Mouse (Mus musculus) forebrain, embryonic 11.5 days (tissue): ENCODE data around the gene Fis1. TPM values are rescaled to one million over a fixed set of nuclear protein-coding genes. Genes with fewer than 3 reads are reported as not detected.

ENCODE experiments used
- ATAC-seq: fragments of 200-750 bp; cut with Nextera tagmentation; replicated peaks from 2 replicates; pipeline ENCODE4 v1.8.0; 2017; ENCODE audit warnings: moderate TSS enrichment; ENCODE audit not compliant: low FRiP score
- DNase-seq: peaks from one replicate; pipeline ENCODE4 v3.0.0-alpha.2; 2017; ENCODE audit warnings: low spot score
- H3K27ac ChIP-seq: fragments of 300-500 bp; sonication (generic); 2 replicates; pipeline ENCODE4 v1.5.1; 2014; ENCODE audit warnings: low read depth, low read length
- H3K27me3 ChIP-seq: fragments of 300-500 bp; sonication (generic); 2 replicates; pipeline ENCODE4 v1.6.1; 2014; ENCODE audit warnings: mild to moderate bottlenecking, low read length, mixed read lengths; ENCODE audit not compliant: control insufficient read depth, insufficient read depth
- H3K36me3 ChIP-seq: fragments of 300-500 bp; sonication (generic); 2 replicates; pipeline ENCODE4 v1.6.1; 2014; ENCODE audit warnings: mild to moderate bottlenecking, low read length, moderate library complexity, mixed read lengths; ENCODE audit not compliant: control insufficient read depth, insufficient read depth
- H3K4me1 ChIP-seq: fragments of 300-500 bp; sonication (generic); replicated peaks from 2 replicates; pipeline ENCODE4 v1.6.1; 2014; ENCODE audit warnings: low read length, mixed read lengths; ENCODE audit not compliant: control insufficient read depth, insufficient read depth
- H3K4me2 ChIP-seq: fragments of 300-500 bp; sonication (generic); 2 replicates; pipeline ENCODE4 v1.6.1; 2014; ENCODE audit warnings: low read depth, mild to moderate bottlenecking, low read length, moderate library complexity, mixed read lengths; ENCODE audit not compliant: severe bottlenecking
- H3K4me3 ChIP-seq: fragments of 300-500 bp; sonication (generic); 2 replicates; pipeline ENCODE4 v1.5.1; 2014; ENCODE audit warnings: low read depth, low read length
- H3K9ac ChIP-seq: fragments of 300-500 bp; sonication (generic); 2 replicates; pipeline ENCODE4 v1.6.1; 2014; ENCODE audit warnings: low read length
- H3K9me3 ChIP-seq: fragments of 300-500 bp; sonication (generic); 2 replicates; pipeline ENCODE4 v1.6.1; 2016; ENCODE audit warnings: low read length, mixed read lengths; ENCODE audit not compliant: control insufficient read depth
- whole genome bisulfite sequencing: fragments of 180-500 bp; shearing (Covaris S2); extraction: QIAGEN DNeasy Blood & Tissue Kit; methylation state at CpG from one replicate; pipeline ENCODE4 v1.1.7; 2014; 5-methylcytosine and 5-hydroxymethylcytosine counted together
- polyA plus RNA-seq: library from polyadenylated mRNA; unstranded; fragments of >200 nt; fragmentation: Nextera tagmentation; extraction: Ambion mirVana; gene quantifications from 2 replicates; pipeline ENCODE4 v1.2.1, GENCODE M21; 2014

The Fis1 gene
- polyA plus RNA-seq, 1 experiment from 2014 or later: 277 TPM

DNA sequence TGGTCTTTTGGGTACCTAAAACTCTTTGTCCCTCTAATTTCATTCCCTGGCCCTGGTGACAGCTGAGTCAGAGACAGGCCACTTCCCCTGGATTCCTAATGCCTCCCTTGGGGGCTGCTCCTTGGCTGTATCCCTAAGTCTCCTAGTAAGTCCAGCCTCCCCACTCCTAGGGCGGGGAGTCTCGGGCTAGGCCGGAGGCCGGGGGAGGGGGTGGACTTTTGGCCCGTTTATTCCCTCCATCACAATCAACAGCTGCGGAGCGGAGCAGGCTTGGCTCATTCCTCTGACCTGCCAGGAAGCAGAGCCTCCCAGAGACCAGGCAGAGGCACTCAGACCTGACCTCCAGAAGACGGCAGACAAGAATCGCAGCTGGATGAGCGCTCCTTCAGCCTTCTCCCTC, 14.5 kb downstream of the Fis1 start:
- Histone ChIP-seq H3K27me3 (no peaks in the 10 kb centered on the region), H3K4me2 (no peak overlapping the region), H3K9me3 (no peaks in the 10 kb centered on the region), H3K27ac (no peak overlapping the region), H3K9ac (no peak overlapping the region), H3K4me3 (no peak overlapping the region), H3K36me3 (peaks cover 4% of the 10 kb centered on the region), H3K4me1 (peaks cover 4% of the 10 kb centered on the region; the same call in 1 of the 2 replicates)
- WGBS: 77% methylated on average over 10 of the region's 10 CpGs
- ATAC-seq: no peak
- no peak for DNase-seq

GRCm38 (mm10) chr5:136970703-136971102, 17.6 kb downstream of the Fis1 start:
- Histone ChIP-seq H3K4me2 (no peak overlapping the region), H3K36me3 (no peaks in the 10 kb centered on the region; the same call in 1 of the 2 replicates), H3K4me1 (no peaks in the 10 kb centered on the region), H3K27me3 (no peaks in the 10 kb centered on the region), H3K4me3 (no peak overlapping the region), H3K9me3 (no peaks in the 10 kb centered on the region), H3K27ac (no peak overlapping the region), H3K9ac (no peak overlapping the region)
- ATAC-seq (no peak), DNase-seq (peak; percentile 68)
- 77% methylated on average over 1 of the region's 1 CpGs for whole genome bisulfite sequencing

- WGBS: 87% methylated on average over 8 of the region's 8 CpGs
These were observed 20.6 kb downstream of the Fis1 start for GRCm38 (mm10) chr5:136973670-136974069.

DNA sequence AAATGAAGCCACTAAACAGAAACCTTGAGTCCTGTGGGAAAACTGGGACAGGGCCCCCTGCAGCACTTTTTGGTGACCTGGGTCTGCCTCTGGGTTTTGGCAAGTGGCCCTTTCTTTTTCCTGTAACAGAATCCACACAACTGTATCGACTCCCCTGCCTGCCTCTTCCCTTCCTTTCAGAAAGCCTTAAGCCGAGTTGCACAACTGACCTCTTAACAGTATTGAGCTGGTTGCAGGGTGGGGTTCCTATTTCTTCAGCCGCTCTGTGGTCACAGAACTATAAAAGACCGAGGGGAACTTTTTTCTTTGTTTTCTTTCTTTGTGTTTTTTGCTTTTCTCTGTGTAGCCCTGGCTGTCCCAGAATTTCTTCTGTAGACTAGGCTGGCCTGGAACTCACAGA, 24.7 kb downstream of the Fis1 start:
- H3K9ac ChIP-seq: no peak overlapping the region
- ATAC-seq (no peak), DNase-seq (no peak)
- no peak overlapping the region for H3K4me3 ChIP-seq
- H3K4me1 ChIP-seq: no peaks in the 10 kb centered on the region
- H3K27me3 ChIP-seq: no peaks in the 10 kb centered on the region
- no peak overlapping the region for H3K27ac ChIP-seq
- H3K4me2 ChIP-seq: no peak overlapping the region
- no peaks in the 10 kb centered on the region for H3K9me3 ChIP-seq
- WGBS: 81% methylated on average over 4 of the region's 4 CpGs
- no peaks in the 10 kb centered on the region for H3K36me3 ChIP-seq

More at GRCm38 (mm10) chr5:136973670-136974069, 20.6 kb downstream of the Fis1 start:
- H3K4me1 ChIP-seq: no peaks in the 10 kb centered on the region
- H3K27ac ChIP-seq: no peak overlapping the region
- DNase-seq (no peak), ATAC-seq (no peak)
- no peak overlapping the region for H3K9ac ChIP-seq
- no peaks in the 10 kb centered on the region for H3K9me3 ChIP-seq
- H3K4me2 ChIP-seq: no peak overlapping the region
- H3K4me3 ChIP-seq: no peak overlapping the region
- H3K27me3 ChIP-seq: no peaks in the 10 kb centered on the region
- no peaks in the 10 kb centered on the region for H3K36me3 ChIP-seq

DNA sequence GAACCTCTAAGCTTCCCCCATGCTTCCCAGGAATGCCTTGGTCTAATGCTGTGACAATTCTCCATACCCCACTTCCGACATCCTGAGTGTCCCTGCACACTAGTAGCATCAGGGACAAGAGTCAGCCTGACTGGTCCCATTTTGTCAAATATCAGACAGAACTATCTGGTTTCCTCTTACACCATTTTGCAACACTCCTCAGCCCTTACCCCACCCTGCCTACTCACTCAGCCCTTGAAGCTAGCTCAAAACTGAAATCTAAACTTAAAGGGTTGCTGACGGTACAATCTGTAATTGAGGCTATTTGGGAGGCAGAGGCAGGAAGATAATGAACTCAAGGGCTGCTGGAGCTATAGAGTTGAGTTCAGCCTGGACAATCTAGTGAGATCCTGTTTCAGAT, 26.7 kb downstream of the Fis1 start:
- no peak overlapping the region for H3K4me2 ChIP-seq
- no peaks in the 10 kb centered on the region for H3K4me1 ChIP-seq
- ATAC-seq (no peak), DNase-seq (no peak)
- WGBS: 80% methylated on average over 2 of the region's 2 CpGs
- H3K27me3 ChIP-seq: no peaks in the 10 kb centered on the region
- H3K4me3 ChIP-seq: no peak overlapping the region
- H3K9me3 ChIP-seq: no peaks in the 10 kb centered on the region
- no peaks in the 10 kb centered on the region for H3K36me3 ChIP-seq
- H3K9ac ChIP-seq: no peak overlapping the region
- H3K27ac ChIP-seq: no peak overlapping the region

DNA sequence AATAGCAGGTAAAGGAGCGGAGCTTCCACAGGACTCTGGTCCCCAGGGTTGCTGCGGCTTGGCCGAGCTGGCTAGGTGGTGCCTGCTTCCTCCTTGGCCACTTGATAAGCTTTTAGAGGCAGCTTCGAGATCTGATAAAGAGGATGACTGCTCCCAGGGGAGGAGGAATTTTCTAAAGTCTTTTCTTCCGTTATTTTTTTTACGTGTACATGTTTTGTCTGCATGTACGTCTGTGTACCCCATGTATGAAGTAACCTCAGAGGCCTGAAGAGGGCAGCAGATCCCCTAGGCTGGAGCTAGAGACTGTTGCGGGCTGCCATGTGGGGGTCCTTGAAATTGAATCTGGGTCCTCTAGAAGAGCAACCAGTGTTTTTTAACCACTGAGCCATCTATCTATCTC, 27.9 kb downstream of the Fis1 start:
- no peaks in the 10 kb centered on the region for H3K9me3 ChIP-seq
- no peak overlapping the region for H3K4me2 ChIP-seq
- no peak overlapping the region for H3K9ac ChIP-seq
- no peaks in the 10 kb centered on the region for H3K27me3 ChIP-seq
- no peak overlapping the region for H3K4me3 ChIP-seq
- no peaks in the 10 kb centered on the region; the same call in 1 of the 2 replicates for H3K4me1 ChIP-seq
- WGBS: 87% methylated on average over 8 of the region's 8 CpGs
- no peak for ATAC-seq
- DNase-seq: no peak
- no peaks in the 10 kb centered on the region for H3K36me3 ChIP-seq
- no peak overlapping the region for H3K27ac ChIP-seq

DNA sequence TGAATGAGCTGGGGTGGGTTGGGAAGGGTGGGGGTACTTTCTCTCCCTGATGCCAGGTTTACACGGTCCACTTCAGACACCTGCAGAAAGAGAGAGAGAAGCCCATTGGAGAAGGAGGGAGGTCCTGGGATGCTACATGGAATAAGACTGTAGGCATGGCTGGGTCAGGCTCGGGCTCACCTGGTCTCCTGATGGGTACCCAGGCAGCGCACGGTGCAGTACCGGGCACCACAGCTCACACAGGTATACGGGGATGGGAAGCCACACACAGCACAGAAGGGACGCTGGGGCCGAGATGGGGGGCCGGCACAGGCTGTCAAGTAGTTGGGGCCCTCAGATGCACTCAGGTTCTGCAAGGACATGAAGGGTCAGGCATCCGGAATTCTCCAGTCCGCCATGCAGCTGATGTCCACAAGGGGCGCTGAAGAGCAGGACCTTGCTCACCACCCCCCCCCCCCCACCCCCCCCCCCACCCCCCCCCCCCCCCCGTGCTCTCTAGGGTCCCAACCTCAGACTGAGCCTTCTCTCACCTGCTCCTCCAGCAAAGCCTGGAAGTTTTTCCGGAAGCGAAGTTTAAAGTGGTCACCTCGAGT, 29.4 kb downstream of the Fis1 start:
- H3K27ac ChIP-seq: no peak overlapping the region
- ATAC-seq: no peak
- H3K4me1 ChIP-seq: no peaks in the 10 kb centered on the region; the same call in 1 of the 2 replicates
- H3K36me3 ChIP-seq: no peaks in the 10 kb centered on the region
- no peak overlapping the region for H3K4me2 ChIP-seq
- H3K4me3 ChIP-seq: no peak overlapping the region
- 47% methylated on average over 15 of the region's 16 CpGs for WGBS
- no peaks in the 10 kb centered on the region for H3K27me3 ChIP-seq
- peak; percentile 82 for DNase-seq
- H3K9me3 ChIP-seq: no peaks in the 10 kb centered on the region
- no peak overlapping the region for H3K9ac ChIP-seq

DNA sequence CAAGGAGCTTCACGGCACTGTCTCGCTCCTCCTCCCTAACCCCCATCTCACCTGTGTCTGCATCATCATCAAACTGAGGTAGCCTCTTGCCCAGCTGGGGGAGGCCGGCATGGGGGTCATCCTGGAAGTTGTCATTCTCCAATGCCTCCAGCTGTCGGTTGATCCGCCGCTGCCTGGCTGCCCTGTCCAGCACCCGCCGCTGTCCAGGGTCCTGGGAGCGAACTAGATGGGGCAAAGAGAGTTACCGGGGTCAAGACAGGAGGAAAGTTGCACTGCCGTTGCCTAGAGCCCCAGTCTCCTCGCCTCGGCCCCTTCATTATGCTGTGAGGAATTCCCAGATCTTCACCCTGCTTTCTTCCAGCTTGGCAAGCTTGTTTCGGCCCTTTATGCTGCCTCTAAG, 31.8 kb downstream of the Fis1 start:
- H3K4me3 ChIP-seq: no peak overlapping the region
- no peak overlapping the region for H3K4me2 ChIP-seq
- ATAC-seq (no peak), DNase-seq (no peak)
- no peaks in the 10 kb centered on the region for H3K27me3 ChIP-seq
- H3K27ac ChIP-seq: no peak overlapping the region
- H3K9me3 ChIP-seq: no peaks in the 10 kb centered on the region
- 63% methylated on average over 14 of the region's 14 CpGs for WGBS
- H3K36me3 ChIP-seq: no peaks in the 10 kb centered on the region; the same call in 1 of the 2 replicates
- peaks cover 2% of the 10 kb centered on the region; the same call in 1 of the 2 replicates for H3K4me1 ChIP-seq
- no peak overlapping the region for H3K9ac ChIP-seq

DNA sequence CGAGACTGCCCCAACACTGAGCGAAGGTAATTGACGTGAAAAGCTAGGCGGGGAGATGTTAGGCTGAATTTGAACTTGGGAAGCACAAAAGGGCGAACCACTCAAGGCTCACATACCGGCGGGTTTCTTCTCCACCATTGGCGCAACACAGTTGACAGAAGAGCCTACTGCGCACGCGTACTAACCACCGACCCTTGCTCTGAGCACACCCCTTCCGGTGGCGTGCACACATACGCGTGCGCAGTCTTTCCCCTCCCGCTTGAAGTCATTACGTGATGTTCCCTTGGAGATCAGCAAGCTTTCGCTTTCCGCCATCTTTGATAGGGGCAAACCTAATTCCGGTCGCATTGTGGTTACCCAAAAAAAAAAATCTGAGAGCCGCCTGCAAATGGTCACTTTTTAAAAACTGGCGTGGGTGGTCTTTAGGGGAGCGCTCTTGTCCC, 33.6 kb downstream of the Fis1 start, which contains the start of gene Plod3:
TSS of gene Plod3 (plus strand) at position 325 of the 443 bp plus-strand sequence.
- under 1% methylated on average over 26 of the region's 26 CpGs for WGBS
- peaks cover 6% of the 10 kb centered on the region; the same call in 1 of the 2 replicates for H3K36me3 ChIP-seq
- no peaks in the 10 kb centered on the region for H3K9me3 ChIP-seq
- ATAC-seq: peak; percentile 91
- peak within 1 kb of the TSS; percentile 93 for H3K27ac ChIP-seq
- H3K27me3 ChIP-seq: no peaks in the 10 kb centered on the region
- DNase-seq: peak; percentile 98
- H3K9ac ChIP-seq: peak within 1 kb of the TSS; percentile 98
- H3K4me1 ChIP-seq: peaks cover 2% of the 10 kb centered on the region; the same call in 1 of the 2 replicates
- peak within 1 kb of the TSS; percentile 88 for H3K4me3 ChIP-seq
- peak within 1 kb of the TSS; percentile 92 for H3K4me2 ChIP-seq
